Mouse (Mus musculus): ENCODE results near the gene Tal1.

DNA sequence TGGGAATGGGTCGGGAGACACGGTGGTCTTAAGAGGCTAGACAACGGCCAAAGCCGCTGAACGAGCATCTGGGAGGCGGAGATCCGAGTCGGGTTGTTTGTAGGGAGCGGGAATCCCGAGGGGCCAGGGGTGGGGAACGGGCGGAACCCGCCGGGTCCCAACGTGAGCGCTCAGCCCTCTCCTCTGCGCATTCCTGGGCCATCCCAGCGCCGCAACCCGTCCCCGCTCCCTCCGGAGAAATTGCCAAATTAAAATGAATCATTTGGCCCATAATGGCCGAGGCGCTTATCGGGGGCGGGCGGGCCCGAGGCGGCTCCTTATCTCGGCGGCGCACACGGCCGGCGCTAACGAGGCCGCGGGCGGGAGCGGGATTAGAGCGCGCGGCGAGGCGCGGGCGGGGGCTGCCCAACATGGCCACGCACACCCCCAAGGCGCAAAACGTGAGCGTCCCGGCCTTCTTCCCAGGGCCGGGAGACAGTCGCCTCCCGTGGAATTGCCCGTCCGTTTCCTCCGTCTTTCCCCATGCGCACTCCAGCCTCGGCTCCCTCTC is at the start of gene Tal1:
- no peak for TF ChIP-seq CTCF (IDR thresholded peaks at IDR 0.05; ENCODE audit: low read depth)
- TF ChIP-seq EP300 (IDR thresholded peaks at IDR 0.05; ENCODE audit: low read depth), result no peak

All from heart, postnatal 0 days (tissue).